Mouse (Mus musculus): ENCODE results near the gene Cacng6.

Cacng6 gene

DNA sequence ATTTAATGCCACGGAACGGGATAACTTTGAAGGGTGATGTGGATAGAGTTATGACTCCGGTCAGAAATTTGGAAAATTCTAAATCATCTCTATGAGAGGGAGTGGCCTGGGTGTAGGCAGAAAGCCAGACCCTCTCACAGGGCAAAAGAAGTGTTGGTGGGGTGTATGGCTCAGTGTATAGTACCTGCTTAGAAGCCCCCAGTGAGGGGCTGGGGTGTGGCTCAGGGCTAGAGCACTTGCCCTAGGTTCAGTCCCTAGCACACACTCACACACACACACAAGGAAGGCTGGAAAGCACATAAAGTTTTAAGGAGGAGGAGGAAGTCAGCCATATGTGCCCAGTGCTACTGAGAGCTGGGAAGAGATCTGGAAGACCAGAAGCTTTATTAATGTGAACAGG is 2.7 kb upstream of the Cacng6 start:
- no peak for DNase-seq

DNA sequence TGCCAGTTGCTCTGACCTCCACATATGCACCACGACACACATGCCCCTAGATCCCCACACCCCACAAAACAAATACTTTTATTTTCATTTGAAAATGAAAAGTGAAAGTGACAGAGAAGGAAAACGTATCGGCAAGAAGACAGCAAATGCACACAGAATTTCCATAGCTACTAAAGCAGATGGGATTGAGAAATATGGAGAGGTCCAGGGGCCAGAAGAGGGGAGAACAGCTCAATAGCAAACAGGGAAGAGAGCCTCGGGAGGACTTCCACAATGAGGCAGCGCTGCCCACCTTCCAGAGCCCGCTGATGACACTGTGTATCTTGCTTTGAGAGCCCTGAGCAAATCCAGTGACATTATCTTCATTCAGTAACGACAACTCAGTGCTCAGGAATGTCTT is 1.9 kb upstream of the Cacng6 start:
- no peak for DNase-seq

DNA sequence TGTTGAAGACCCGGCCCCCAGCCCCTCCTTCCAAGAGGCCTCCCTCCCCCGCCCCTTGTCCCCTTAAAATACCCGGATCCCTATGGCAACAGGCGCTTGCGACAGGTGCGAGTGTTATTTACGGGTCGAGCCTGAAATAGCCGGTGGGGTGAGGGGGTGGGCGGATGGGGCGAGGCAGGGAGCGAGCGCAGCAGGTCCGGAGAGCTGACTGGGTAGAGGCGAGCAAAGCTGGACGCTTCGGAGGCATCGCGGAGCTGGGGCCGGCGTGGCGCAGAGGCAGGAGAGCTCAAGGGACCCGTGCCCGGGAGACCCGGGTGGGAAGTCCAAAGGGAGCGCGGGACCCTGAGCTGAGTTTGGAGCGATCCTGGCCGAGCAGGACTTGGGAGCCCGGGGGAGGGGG is 565 bp upstream of the Cacng6 start:
- DNase-seq = no peak

DNA sequence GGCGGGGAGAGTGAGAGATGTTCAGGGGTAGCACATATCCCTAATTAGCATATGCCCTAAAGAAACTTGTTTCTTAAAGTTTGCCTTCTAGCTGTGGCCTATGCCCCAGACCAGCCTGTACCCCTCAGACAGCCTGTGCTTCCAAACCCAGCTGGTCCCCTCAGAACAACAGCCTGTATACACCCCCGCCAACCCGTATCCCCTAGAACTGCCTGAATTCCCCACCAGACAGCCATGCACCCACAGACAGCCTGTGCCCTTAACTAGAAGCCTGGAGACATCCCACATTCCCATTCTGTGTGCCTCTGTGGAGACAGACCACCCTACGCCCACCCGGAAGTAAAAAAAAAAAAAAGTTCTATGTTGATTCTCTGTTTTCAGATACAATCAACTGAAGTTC is 1.1 kb downstream of the Cacng6 start:
- no peak for DNase-seq

DNA sequence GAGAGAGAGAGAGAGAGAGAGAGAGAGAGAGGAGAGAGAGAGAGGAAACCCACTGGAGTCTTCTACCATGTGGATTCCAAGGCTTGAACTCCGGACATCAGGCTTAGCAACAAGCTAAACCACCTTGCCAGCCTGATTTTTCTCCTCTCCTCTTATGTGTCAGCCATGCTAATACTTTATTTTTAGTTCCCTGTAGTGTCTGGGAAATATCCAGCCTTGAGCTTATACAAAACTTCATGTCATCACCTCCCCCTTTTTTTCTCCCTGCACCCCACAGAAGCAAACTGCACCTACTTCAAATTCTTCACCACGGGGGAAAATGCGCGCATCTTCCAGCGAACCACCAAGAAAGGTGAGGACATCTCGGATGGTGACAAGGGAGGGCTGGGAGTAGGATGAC is 6.2 kb downstream of the Cacng6 start:
- no peak for DNase-seq

DNA sequence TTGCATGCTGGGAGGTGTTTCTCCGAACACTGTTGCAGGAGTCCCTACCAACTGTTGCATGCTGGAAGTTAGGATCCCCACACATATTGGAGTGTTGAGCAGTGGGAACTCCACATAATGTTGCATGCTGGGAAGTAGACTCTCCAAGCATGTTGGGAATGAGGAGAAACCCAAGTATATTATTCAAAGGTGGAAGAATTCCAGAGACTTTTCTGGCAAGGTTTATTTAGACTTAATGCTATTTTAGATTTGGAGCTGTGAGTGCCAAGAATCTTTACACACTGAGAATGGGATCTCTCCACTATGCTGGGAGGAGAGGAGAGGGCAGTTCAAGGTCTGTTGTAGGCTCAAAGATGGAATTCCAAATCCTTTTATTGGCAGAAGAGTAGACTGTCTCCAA is 8.1 kb downstream of the Cacng6 start:
- no peak for DNase-seq

DNA sequence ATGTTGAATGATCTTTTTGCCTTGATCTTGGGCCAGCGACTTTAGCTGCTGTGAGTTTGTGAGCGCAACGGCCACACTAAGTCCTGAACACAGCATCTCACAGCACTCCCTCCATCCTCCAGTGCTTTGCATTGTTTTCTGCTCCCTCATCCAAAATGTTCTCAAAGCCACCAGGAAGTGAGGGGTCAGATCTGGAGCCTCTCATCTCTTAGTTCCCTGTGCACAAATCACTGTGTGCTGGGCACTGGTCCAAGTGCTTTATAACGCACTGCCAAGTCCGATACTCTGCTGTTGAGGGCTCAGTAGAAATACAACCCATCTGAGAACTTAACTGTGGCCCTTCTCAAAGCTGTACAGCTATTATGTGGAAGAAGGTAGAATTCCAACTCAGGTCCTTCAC is 13.9 kb downstream of the Cacng6 start:
- no peak for DNase-seq

DNA sequence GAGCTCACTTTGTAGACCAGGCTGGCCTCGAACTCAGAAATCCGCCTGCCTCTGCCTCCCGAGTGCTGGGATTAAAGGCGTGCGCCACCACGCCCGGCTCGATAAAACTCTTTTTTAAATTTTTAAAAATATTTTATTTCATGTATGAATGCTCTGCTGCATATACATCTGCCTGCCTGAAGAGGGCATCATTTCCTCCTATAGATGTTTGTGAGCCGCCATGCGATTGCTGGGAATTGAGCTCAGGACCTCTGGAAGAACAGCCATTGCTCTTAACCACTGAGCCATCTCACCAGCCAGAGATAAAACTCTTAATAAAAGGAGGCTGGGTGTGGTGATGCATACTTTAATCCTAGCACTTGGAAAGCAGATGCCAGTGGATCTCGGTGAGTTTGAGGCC is 16.0 kb downstream of the Cacng6 start:
- no peak for DNase-seq

DNA sequence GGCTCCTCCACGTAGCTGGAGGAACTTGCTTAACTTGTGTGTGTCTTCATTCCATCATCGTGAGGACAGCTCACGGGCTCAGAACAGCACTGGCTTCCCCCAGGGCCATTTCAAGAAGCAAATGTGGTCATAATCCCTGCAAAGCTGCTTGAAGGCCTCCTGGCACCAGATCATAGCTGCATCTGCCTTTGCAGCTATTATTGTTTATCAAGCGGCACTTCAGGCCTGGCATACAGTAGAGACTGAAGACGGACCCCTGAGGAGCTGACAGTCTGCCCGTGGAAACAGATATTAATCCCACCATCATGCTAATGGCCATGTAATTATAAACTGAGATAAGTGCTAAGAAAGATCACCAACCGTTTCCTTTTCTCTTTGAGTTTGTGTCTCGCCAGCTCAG is 16.5 kb downstream of the Cacng6 start:
- DNase-seq = no peak

DNA sequence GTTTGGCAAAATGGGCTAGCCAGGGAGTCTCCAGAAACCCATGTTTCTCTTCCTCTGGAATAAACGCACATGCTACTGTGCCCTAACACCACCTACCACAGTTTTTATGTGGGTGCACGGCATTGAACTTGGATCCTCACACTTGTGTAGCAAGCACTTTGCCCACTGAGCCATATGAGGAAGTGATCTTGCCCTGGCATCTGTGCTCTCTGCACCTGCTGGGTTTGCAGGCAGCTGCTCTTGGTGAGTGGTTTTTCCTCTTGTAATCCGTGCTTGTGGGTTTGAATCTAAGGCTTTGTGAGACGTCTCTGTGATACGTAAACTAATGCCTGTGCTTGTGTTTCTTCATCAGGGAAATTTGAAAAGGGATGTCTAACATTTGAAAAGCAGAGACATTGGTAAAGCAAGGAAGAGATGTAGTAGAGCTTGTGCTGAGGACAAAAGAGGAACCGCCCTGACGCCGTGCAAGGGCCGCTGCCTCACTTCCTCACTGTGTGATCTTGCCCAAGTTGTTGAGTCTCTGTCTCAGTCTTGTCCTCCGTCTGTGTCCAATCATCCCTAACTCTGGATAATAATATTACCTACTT is 18.6 kb downstream of the Cacng6 start:
- DNase-seq = no peak

DNA sequence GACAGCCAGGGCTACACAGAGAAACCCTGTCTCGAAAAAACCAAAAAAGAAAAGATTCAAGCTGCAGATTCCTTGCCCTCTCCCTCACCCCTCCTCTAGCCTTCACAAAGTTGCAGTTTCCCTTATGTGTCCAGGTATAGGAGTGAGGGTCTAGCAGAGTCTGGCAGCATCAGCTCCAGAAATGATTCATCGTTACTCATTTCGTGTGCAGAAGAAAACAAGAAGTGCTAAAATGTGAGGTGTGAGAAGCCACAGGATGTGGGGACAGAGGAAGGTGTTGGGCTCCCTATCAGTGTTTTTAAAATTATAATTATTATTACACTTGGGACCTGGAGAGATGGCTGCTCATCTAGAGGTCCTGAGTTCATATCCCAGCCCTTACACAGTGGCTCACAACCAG is 20.7 kb downstream of the Cacng6 start:
- no peak for DNase-seq

DNA sequence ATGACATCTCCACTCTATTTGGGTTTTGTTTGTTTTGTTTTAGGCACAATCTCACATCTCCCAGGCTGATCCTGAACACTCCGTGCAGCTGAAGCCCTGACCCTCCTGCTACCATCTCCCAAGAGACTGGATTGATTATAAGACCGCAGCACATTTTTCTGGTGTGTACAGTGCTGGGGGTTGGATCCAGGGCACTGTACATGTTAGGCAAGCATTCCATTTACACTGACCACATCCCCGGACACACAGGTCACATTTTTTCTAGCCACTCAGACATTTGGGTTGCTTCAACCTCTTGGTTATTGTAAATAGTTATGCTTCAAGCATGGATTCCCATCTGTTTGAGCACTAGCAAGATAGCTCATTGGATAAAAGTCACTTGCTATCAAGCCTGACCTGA is 22.6 kb downstream of the Cacng6 start:
- peak; percentile 22 for DNase-seq

DNA sequence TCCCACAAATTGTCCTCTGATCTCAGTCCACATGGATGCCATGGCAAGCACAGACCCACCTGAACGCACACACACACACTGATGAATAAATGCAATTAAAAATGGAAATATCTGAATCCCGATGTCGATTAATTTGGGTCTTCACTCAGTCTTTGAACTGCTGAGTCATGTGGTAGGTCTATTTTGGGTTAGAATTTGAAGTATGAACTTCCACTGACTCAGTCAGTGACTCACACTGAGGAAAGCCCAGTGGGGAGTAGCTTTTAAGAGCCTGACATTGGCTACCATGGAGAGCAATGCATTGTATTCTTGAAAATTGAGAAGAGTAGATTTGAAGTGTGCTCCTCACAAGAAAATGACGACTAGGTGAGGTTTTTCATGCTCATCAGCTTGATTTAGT is 23.0 kb downstream of the Cacng6 start:
- DNase-seq = no peak

DNA sequence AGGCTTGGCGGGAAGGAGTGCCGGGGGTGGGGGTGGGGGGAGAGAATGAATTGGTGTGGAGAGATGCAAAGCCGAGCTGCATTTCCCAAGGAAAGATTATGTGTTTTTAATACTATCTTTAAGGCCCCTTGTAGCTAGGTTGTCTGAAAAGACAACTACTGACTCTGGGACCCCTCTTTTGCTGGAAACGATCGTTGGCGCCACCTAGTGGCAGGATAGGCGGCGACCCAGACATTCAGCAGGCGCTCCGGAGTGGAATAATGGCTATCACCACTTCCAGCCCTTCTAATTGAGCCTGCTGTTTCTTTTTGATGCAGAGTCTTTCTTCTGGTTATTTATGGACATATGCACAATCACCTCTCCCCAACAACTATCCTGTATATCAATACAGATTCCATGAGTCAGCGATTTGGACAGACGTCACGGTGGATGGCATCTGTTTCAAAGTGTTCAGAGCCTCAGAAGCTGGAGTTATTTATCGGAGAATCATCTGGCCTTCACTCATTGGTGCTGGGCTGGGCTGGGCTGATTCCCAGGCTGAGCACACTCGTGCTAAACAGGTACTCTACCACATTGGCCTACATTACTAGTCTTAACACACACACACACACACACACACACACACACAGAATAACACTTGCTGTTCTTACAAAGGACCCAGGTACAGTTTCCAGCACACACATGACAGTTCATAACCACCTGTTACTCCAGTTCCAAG is 24.9 kb downstream of the Cacng6 start:
- peak; percentile 54 for DNase-seq

DNA sequence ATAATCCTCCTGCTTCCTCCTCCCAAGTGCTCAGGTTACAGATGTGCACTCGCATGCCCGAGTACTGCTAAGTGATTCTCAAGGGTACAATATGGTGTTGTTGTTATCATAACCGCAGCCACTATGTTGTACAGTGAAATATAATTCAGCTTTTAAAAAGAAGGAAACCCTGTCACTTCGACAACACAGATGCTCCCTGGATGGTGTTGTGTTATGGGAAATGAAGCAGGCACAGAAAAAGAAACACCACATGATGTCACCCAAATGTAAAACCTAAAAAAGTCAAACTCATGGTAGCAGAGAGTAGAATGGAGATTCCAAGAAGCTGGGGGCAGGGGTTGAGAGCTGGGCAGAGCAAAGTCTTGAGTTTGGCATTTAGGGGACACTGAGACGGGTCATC is 26.7 kb downstream of the Cacng6 start:
- DNase-seq = no peak

DNA sequence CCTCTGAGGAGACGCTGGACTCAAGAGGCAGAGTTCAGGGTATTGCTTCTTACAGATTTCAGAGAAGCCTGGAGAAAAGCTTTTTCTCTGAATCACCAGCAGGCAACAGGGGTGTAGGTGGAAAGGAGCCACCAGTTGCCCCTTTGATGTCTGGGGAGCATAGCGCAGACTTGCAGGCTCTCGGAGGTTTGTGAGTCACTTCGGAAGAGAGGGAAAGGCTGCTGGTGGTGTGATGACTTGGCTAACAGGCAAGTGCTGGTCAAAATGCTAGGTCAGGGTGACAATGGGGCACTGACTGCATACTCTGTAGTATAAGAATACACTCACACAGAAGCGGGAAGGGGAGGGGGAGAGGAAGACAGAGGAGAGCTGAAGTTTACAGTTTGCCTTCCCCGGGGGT is 27.2 kb downstream of the Cacng6 start:
- no peak for DNase-seq

DNA sequence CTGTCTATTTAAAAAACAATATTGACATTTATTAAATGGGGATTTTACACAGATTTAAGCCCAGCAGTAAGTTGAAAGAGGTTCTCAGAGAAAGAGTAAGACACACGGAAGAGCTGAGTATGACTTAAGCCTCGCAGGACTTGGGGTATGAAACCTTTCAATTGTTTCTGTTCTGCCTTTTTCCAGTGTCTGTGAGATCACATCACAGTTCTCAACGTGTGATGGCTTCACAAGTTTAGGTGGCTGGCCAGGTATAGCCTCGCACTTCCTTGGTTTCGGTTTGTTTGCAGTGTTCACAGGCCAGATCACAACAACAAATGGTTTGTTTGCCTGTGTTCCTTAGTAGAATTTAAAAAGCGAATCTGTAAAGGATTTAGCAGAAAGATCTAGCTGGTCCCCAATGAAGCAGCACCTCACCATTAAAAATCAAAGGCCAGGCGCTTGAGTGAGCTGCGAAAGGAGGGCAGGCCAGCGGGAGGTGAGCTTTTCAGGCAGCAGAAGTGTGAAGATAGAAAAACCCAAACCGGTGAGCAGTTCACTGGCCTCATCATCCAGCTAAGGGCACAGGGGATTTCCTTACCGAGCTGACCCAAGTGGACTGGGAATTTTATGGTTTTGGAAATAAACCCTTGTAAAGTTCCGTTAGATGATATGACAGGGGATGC is 29.0 kb downstream of the Cacng6 start:
- no peak for DNase-seq

DNA sequence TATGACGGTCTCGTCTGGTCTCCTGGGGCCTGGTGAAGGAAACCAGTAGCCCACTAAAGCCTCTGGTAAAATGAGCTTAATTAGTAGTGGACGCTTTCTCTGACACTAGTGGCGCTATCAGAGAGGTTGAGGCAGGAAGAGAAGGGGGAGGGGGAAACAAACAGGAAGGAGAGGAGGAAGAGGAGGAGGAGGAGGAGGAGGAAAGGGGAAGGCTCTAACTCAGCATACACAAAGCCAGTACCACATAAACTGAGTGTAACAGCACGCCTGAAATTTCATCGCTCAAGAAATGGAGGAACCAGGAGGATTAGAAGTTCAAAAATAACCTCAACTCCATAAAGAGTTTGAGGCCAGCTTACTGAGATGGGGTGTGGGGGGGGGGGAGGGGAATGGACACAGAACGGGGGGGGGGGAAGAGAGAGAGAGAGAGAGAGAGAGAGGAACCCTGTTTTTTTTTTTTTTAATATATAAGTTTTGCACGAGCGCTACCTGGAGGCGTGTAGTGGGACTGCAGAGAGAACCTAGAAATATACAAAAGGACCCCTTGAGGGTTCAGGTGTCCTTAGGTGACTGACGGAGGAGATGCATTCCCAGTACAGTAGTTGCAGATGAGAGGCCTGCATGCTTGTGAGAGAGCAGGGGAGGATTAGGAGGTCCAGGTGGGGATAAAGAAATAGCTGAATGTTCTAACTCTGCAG is 29.6 kb downstream of the Cacng6 start:
- DNase-seq = no peak

DNA sequence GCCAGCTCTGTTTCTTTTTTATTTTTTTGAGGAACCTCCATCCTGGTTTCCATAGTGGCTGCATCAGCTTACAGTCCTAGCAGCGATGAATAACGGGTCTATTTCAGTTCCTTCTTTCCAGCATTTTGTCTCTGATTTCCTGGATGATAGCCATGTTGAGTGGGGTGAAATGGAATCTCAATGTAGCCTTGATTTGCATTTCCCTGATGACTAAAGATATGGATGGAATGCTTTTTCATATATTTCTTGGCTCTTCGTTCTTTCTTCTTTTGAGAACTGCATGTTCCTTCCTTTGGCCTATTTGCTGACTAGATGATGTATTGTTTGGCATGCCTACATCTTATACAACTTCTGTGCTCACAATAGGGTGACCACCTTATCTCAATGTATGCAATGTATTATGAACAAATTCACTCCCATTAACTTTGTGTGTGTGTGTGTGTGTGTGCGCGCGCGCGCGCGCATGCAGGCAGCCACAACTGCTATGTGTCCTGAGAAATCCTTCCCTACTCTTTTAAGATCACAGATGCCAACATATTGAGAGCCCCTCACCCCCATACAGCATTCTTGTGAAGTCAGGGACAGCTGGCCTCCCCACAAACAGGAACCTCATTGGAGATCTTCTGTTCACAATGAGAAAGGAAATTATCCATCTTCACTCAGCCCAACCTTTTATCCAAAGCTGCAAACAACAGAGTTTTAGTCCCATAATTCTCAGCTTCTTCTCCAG is 33.3 kb downstream of the Cacng6 start:
- DNase-seq = no peak

DNA sequence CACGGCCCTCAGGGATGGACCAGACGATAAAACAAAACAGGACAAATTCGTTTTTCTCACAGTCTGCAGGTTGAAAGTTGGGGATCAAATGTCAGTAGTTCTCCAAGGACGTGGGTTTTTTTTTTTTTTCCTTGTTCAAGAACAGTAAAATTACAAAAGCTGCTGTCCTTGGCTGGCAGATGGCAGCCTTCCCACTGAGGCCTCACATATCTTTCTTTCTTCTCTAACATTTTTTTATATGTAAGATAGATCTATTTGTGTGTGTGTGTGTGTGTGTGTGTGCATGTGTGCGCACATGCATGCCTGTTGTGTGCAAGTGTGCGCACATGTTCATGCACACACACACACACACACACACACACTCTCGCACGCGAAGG is 33.8 kb downstream of the Cacng6 start:
- no peak for DNase-seq

DNA sequence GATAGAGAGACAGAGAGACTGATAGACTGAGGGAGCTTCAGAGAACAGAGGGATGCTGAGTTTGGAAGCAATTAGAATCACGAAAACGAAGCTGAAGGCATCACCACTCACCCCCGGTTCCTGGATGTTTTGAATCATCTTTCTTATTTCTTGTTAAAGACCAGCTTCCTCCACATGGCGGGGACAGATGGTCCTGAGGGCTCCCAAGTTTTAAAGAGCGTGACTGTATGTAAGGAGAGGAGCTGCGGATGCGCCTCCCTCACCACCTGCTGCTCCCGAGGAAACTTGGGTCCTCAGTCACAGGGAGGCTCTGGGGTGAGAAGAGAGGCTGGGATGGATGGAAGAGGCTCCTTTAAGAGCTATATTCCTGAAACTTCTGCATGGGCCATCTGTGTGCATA is 36.3 kb downstream of the Cacng6 start:
- no peak for DNase-seq

DNA sequence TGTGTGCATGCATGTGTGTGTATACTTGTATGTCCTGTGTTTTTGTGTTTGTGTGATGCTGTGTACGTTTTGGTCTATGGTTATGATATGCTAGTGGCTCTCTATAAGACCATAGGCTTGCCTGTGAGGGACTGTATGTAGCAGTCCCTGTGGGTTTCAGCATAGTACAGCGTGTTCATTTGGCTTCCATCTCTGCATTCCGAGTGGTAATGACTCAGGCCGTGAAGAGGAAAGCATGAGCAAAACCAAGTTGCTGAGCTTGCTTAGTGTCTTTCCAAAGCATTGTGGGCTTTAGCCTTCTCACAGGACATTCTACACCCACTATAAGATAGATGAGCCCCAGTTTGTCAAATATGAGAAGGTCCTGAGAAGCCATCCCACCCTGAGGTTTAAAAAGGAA is 39.3 kb downstream of the Cacng6 start:
- DNase-seq = no peak

DNA sequence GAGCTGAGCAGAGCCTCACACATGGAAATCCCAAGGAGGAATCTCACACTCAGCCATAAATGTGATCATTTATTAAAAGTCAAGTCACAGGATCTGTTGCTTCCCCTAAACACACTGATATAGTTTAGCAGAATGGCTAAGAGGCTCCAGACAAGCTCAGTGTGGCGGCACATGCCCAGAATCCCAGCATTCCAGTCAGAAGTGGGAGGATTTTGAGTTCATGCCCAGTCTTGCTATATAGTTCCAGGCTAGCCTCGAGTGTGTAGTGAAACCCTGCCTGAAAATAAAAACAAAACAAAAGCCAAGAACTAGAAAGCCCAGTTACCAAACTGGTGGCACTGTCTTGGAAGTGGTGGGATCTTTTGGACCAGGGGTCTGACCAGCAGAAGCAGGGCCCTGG is 44.6 kb downstream of the Cacng6 start:
- no peak for DNase-seq

Measured in kidney, adult 9 months (tissue).